Mouse (Mus musculus): ENCODE measurements around the gene Smtn. TPM values are rescaled to one million over a fixed set of nuclear protein-coding genes. Genes with fewer than 3 reads are reported as not detected.

The Smtn gene
- polyA plus RNA-seq, 1 experiment from 2014 or later: 75.1 TPM

DNA sequence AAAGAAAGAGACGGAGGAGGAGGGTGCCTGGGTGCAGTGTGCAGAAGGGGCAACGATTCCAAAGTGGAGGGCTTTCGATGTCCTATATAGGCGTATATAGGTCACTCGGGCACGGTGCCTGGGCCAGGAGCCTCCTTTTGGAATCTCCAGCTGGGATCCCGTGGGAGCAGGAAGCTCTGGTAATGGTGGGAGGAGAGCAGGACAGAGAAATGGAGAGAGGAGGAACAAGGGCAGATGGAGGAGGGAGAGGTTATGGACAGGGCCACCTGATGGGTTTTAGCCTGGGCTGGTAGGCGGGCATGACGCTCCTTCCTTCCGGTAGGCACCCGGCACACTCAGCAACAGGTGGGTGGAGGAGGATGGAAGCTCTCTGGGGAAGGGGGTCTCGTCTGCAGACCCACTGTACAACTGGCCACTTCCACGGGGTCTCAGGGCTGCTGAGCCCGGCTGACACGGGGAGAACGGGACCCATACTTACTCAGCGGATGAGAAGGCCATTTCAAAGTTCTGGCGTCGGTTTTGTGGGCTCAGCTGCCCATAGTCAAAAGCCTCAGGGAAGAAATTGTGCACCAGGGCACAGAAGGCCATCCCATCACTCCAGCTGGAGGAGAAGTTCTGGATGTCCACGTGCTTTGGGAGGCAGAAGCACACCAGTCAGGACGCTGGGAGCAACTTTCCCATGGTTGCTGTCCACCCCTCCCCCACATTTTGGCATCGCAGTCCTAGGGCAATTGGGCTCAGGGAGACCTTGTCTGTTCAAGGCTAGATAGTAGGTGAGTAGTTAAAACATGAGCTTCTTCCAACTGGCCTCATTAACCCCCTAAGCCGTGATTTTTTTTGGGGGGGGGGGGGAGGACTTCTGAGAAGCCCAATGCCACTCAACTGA is 18.8 kb downstream of the Smtn start:
- 0 out of 2 replicates have a peak, but pooled peaks cover 5% of the 10 kb centered on the region for H3K4me1 ChIP-seq (replicated peaks; ENCODE audit: control insufficient read depth, insufficient read depth, low read length)
- no peak for ATAC-seq
- H3K27me3 ChIP-seq (replicated peaks; ENCODE audit: control insufficient read depth, insufficient read depth, low read length): no peaks in the 10 kb centered on the region
- no peak overlapping the region for H3K9ac ChIP-seq (ENCODE audit: low read depth, low read length)
- peaks cover 62% of the 10 kb centered on the region for H3K36me3 ChIP-seq (ENCODE audit: control insufficient read depth, insufficient read depth)
- TF ChIP-seq CTCF (IDR thresholded peaks at IDR 0.05; ENCODE audit: low read depth): no peak
- WGBS: 89% methylated on average over 23 of the region's 23 CpGs
- H3K27ac ChIP-seq (ENCODE audit: low read depth, low read length): no peak overlapping the region
- no peaks in the 10 kb centered on the region for H3K9me3 ChIP-seq (ENCODE audit: control insufficient read depth)
- no peak overlapping the region for H3K4me3 ChIP-seq (ENCODE audit: low read depth, low read length)
- no peak overlapping the region for H3K4me2 ChIP-seq (replicated peaks; ENCODE audit: low read depth)

DNA sequence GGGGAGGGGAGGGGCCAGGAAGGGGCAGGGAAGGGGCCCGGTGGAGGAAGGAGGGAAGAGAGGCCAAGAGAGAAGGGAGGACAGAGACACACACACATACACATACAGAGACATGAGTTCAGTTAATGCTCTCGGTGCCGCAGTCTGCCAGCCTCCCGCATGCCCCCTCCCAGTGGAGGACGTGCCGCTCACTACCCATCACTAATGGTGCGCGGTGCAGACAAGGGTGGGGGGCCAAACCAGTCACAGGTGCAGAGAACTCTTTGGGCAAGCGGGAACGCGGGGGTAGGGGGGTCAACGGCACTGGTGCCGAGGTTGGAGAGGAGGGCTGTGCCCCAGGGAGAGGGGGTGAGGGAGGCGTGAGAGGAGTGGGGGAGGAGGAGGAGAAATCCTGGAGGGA is 19.5 kb downstream of the Smtn start:
- peaks cover 9% of the 10 kb centered on the region; the same call in 1 of the 2 replicates for H3K4me1 ChIP-seq (replicated peaks; ENCODE audit: control insufficient read depth, insufficient read depth, low read length)
- 81% methylated on average over 14 of the region's 14 CpGs for WGBS
- no peak for ATAC-seq

DNA sequence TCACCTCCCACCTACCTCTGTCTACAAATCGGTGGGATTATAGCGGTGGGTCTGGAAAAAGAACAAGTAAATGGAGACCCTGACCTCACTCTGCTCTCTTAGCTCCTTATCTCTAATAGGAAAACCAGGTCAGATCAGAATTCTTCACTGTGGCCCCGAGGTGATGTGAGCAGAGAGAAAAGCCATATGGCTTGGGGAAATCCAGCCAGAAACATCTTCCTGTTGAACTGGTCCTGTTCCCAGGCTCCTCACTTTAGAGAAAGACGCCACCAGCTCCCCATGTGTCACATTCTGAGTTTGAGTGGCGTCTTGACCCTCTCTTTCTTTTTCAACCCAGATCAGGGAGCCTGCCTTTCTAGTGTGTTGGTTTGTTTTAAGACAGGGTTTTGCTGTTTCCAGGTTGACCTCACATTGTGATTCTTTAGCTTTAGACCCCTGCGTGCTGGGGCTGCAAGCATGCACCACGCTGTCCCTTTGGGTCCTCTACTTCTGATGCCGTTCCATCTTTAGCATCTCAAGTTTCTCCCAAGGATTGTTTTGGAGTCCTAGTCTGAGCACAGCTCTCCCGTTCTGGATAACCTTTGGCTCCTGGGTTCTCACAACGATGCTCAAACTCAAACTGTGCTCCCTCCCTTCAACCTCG is 20.5 kb downstream of the Smtn start:
- no peak for ATAC-seq
- H3K9ac ChIP-seq (ENCODE audit: low read depth, low read length): no peak overlapping the region
- peaks cover 10% of the 10 kb centered on the region; the same call in 1 of the 2 replicates for H3K4me1 ChIP-seq (replicated peaks; ENCODE audit: control insufficient read depth, insufficient read depth, low read length)
- H3K27me3 ChIP-seq (replicated peaks; ENCODE audit: control insufficient read depth, insufficient read depth, low read length): no peaks in the 10 kb centered on the region
- H3K27ac ChIP-seq (ENCODE audit: low read depth, low read length): no peak overlapping the region
- H3K9me3 ChIP-seq (ENCODE audit: control insufficient read depth): no peaks in the 10 kb centered on the region
- TF ChIP-seq CTCF (IDR thresholded peaks at IDR 0.05; ENCODE audit: low read depth): no peak
- H3K4me2 ChIP-seq (replicated peaks; ENCODE audit: low read depth): no peak overlapping the region
- no peak overlapping the region for H3K4me3 ChIP-seq (ENCODE audit: low read depth, low read length)
- H3K36me3 ChIP-seq (ENCODE audit: control insufficient read depth, insufficient read depth): peaks cover 45% of the 10 kb centered on the region
- WGBS: 76% methylated on average over 11 of the region's 11 CpGs

More for the DNA sequence above, 19.5 kb downstream of the Smtn start:
- no peaks in the 10 kb centered on the region for H3K9me3 ChIP-seq (ENCODE audit: control insufficient read depth)
- H3K4me2 ChIP-seq (replicated peaks; ENCODE audit: low read depth): no peak overlapping the region
- H3K27me3 ChIP-seq (replicated peaks; ENCODE audit: control insufficient read depth, insufficient read depth, low read length): no peaks in the 10 kb centered on the region
- TF ChIP-seq CTCF (IDR thresholded peaks at IDR 0.05; ENCODE audit: low read depth): no peak
- H3K27ac ChIP-seq (ENCODE audit: low read depth, low read length): no peak overlapping the region
- H3K4me3 ChIP-seq (ENCODE audit: low read depth, low read length): no peak overlapping the region
- H3K9ac ChIP-seq (ENCODE audit: low read depth, low read length): no peak overlapping the region
- peaks cover 55% of the 10 kb centered on the region for H3K36me3 ChIP-seq (ENCODE audit: control insufficient read depth, insufficient read depth)

DNA sequence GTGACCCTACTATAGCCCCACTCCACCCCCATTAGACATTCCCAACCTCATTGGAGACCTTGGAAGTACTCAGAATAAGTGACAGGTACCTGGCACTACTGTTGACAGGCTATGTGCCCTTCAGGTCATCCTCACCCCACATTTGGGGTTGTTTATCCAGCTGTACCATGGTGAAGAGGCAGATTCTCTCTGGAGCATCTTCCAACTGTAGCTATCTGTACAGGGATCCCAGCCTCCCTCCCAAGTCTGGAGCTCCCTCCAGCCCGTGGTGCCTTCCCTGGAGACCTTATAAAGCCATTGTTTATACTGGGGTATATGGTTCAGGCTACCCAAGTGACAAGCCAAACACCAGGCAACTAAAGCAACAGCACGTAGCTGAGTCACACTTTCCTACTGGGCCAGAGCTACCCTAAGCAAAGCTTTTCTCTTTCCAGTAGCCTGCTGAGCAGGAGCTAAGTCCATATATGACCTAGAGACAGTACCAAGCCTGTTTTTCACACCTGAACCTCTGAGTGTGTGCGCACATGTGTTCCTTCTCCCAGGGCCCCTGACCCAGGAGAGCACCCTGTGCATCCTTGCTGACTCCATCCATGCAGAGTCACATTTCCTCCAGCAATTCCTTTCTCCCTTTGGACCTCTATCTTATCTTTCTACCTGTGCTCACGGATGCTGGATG is 21.2 kb downstream of the Smtn start:
- H3K27ac ChIP-seq (ENCODE audit: low read depth, low read length): no peak overlapping the region
- H3K9ac ChIP-seq (ENCODE audit: low read depth, low read length): no peak overlapping the region
- no peak for ATAC-seq
- H3K36me3 ChIP-seq (ENCODE audit: control insufficient read depth, insufficient read depth): peaks cover 38% of the 10 kb centered on the region
- WGBS: 61% methylated on average over 4 of the region's 4 CpGs
- H3K4me3 ChIP-seq (ENCODE audit: low read depth, low read length): no peak overlapping the region
- no peaks in the 10 kb centered on the region for H3K9me3 ChIP-seq (ENCODE audit: control insufficient read depth)
- TF ChIP-seq CTCF (IDR thresholded peaks at IDR 0.05; ENCODE audit: low read depth): no peak
- no peak overlapping the region for H3K4me2 ChIP-seq (replicated peaks; ENCODE audit: low read depth)
- H3K4me1 ChIP-seq (replicated peaks; ENCODE audit: control insufficient read depth, insufficient read depth, low read length): peaks cover 10% of the 10 kb centered on the region; the same call in 1 of the 2 replicates
- H3K27me3 ChIP-seq (replicated peaks; ENCODE audit: control insufficient read depth, insufficient read depth, low read length): no peaks in the 10 kb centered on the region

DNA sequence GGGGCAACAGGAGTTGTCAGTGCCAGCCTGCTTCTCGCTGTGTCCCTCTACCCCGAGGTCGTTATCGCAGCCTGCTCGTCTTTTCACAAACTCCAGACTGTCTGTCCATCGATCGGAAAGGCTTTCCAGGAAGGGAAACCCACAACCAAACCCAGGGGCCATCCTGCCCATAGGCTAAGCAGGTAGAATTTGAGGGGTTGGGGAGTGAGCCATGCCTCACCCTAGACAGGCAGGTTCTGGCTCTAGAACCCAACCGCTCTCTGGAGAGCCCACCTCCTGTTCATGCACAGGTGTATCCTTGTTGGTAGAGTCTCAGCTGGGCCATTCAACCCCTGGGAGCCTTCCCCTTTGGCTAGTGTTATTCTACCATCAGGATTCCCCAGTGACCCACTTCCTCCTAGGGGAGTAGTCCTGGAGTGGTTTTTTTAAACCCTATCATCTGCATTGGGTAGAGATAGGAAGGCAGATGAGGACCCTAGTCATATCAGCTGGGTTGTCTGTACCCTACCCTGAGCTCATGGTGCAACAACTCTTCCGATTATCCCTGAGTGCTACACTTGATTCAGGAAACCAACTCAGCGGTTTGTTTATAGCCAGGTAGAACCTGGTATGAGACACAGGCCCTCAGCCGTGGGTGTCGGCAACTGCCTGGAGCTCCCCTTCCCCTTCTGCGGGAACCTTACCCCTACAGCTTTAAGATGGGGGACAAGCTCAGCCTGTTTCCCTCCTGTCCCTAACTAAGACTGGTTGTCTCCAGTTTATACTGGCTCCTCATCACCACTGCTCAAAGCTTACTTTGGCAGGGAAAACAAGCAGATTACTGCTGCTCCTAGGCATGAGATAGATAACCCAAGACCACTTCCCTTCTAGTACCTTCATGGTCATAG is 22.3 kb downstream of the Smtn start:
- no peak overlapping the region for H3K27ac ChIP-seq (ENCODE audit: low read depth, low read length)
- H3K9me3 ChIP-seq (ENCODE audit: control insufficient read depth): no peaks in the 10 kb centered on the region
- H3K9ac ChIP-seq (ENCODE audit: low read depth, low read length): no peak overlapping the region
- H3K36me3 ChIP-seq (ENCODE audit: control insufficient read depth, insufficient read depth): peaks cover 28% of the 10 kb centered on the region
- 51% methylated on average over 13 of the region's 13 CpGs for WGBS
- H3K4me2 ChIP-seq (replicated peaks; ENCODE audit: low read depth): peak overlapping the region; percentile 78; the same call in 1 of the 2 replicates
- H3K27me3 ChIP-seq (replicated peaks; ENCODE audit: control insufficient read depth, insufficient read depth, low read length): no peaks in the 10 kb centered on the region
- no peak for ATAC-seq
- 0 out of 2 replicates have a peak overlapping the region, but pooled peaks have one; percentile 29 for H3K4me3 ChIP-seq (ENCODE audit: low read depth, low read length)
- H3K4me1 ChIP-seq (replicated peaks; ENCODE audit: control insufficient read depth, insufficient read depth, low read length): peaks cover 10% of the 10 kb centered on the region; the same call in 1 of the 2 replicates
- no peak for TF ChIP-seq CTCF (IDR thresholded peaks at IDR 0.05; ENCODE audit: low read depth)

Measured in intestine, postnatal 0 days (tissue).